Mouse (Mus musculus): ENCODE measurements around the gene Fbxo10.

GRCm38 (mm10) chr4:45036048-45036447, 48.4 kb downstream of the Fbxo10 start:
- no peak for TF ChIP-seq ZNF384 (IDR thresholded peaks at IDR 0.05; ENCODE audit: low read depth, low read length)
- TF ChIP-seq MAFK (IDR thresholded peaks at IDR 0.05; ENCODE audit: insufficient read depth, low read depth, low read length): no peak
- TF ChIP-seq HCFC1 (IDR thresholded peaks at IDR 0.05; ENCODE audit: borderline replicate concordance, insufficient read depth, low read length): no peak
- TF ChIP-seq CHD2 (IDR thresholded peaks at IDR 0.05; ENCODE audit: low read depth, low read length): no peak

Measured in ES-E14 (cell line).